Mouse (Mus musculus) neural tube, embryonic 13.5 days (tissue): ENCODE measurements at regions not wholly inside any gene's neighbourhood (a gene's known extent, or its start where the extent isn't known, plus 50 kb on each side); places are given as distances from the start of the nearest gene placed in this dataset.
A peak's percentile ranks its signal among the peaks of the same experiment; 100 is the strongest.
"Not testable (repeated sequence)": the region's sequence is repeated elsewhere in the genome, so short reads cannot be mapped to it uniquely, and the experiment has no call there.

ENCODE experiments used
- ATAC-seq: fragments of 200-750 bp; cut with Nextera tagmentation; 2 replicates; pipeline ENCODE4 v1.8.0; 2017; ENCODE audit warnings: low read depth, mild to moderate bottlenecking, moderate TSS enrichment, moderate library complexity
- H3K27ac ChIP-seq: fragments of 300-500 bp; sonication (generic); replicated peaks from 2 replicates; pipeline ENCODE4 v1.5.1; 2015; ENCODE audit warnings: moderate library complexity, mild to moderate bottlenecking, inconsistent platforms
- H3K27me3 ChIP-seq: fragments of 300-500 bp; sonication (generic); 2 replicates; pipeline ENCODE4 v1.6.1; 2015; ENCODE audit warnings: mild to moderate bottlenecking, inconsistent platforms
- H3K36me3 ChIP-seq: fragments of 300-500 bp; sonication (generic); 2 replicates; pipeline ENCODE4 v1.6.1; 2015; ENCODE audit warnings: mild to moderate bottlenecking, inconsistent platforms
- H3K4me1 ChIP-seq: fragments of 300-500 bp; sonication (generic); replicated peaks from 2 replicates; pipeline ENCODE4 v1.6.1; 2015; ENCODE audit warnings: inconsistent platforms
- H3K4me2 ChIP-seq: fragments of 300-500 bp; sonication (generic); 2 replicates; pipeline ENCODE4 v1.6.1; 2015; ENCODE audit warnings: inconsistent platforms, mild to moderate bottlenecking, moderate library complexity
- H3K4me3 ChIP-seq: fragments of 300-500 bp; sonication (generic); 2 replicates; pipeline ENCODE4 v1.5.1; 2015; ENCODE audit warnings: mild to moderate bottlenecking, inconsistent platforms
- H3K9ac ChIP-seq: fragments of 300-500 bp; sonication (generic); 2 replicates; pipeline ENCODE4 v1.6.1; 2015; ENCODE audit warnings: moderate library complexity, mild to moderate bottlenecking, inconsistent platforms
- H3K9me3 ChIP-seq: fragments of 300-500 bp; sonication (generic); 2 replicates; pipeline ENCODE4 v1.6.1; 2016; ENCODE audit warnings: inconsistent platforms
- WGBS: fragments of 180-500 bp; shearing (Covaris S2); methylation state at CpG from one replicate; pipeline ENCODE4 v1.1.7; 2015; 5-methylcytosine and 5-hydroxymethylcytosine counted together

DNA sequence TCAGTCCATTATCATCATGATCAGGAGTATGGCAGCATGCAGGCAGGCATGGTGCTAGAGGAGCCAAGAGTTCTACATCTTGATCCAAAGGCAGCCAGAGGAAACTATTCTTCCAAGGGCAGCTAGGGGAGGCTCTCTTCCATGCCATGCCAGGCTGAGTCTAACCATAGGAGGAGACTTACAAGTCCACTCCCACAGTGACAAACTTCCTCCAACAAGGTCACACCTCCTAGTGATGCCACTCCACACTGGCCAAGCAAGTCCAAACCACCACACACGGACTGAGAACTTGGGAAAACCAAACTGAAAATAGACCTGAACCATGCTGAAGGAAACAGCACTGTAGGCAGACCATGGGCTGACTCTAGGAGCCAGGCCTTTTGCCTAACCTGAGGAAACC lies 197.4 kb downstream of the Prex1 start:
- H3K36me3 ChIP-seq = no peaks in the 10 kb centered on the region
- no peak for ATAC-seq
- WGBS = 82% methylated on average over 1 of the region's 1 CpGs
- H3K27me3 ChIP-seq = peaks cover 45% of the 10 kb centered on the region
- no peak overlapping the region for H3K4me3 ChIP-seq
- H3K4me1 ChIP-seq = peaks cover 41% of the 10 kb centered on the region
- H3K9me3 ChIP-seq = no peaks in the 10 kb centered on the region
- peak overlapping the region; percentile 90; the same call in 1 of the 2 replicates for H3K27ac ChIP-seq
- H3K4me2 ChIP-seq = no peak overlapping the region
- H3K9ac ChIP-seq = no peak overlapping the region

DNA sequence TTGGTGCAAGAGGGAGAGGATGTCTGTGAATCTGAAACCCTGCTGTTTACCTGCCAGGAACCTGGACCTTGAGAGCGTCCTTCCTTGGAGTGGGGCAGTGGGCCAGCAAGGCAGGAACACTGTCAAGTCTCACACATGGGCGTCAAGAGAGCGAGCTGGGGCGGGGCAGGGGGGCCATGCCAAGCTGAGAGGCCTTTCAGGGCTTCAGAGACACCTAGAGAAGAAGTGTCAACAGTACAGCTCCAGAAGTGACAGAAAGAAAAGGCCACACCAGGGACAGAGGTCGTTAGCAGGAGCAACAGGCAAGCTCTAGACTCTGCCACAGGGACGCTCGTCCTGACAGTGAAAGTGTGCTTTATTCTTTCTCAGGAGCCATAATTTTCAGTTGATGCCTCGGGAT lies 199.0 kb downstream of the Prex1 start:
- Histone ChIP-seq H3K36me3 (no peaks in the 10 kb centered on the region), H3K27ac (peak overlapping the region; percentile 20; the same call in 1 of the 2 replicates), H3K4me2 (no peak overlapping the region), H3K9me3 (no peaks in the 10 kb centered on the region), H3K4me1 (peaks cover 47% of the 10 kb centered on the region), H3K27me3 (peaks cover 38% of the 10 kb centered on the region), H3K4me3 (no peak overlapping the region), H3K9ac (no peak overlapping the region)
- ATAC-seq = no peak
- 54% methylated on average over 8 of the region's 8 CpGs for WGBS

DNA sequence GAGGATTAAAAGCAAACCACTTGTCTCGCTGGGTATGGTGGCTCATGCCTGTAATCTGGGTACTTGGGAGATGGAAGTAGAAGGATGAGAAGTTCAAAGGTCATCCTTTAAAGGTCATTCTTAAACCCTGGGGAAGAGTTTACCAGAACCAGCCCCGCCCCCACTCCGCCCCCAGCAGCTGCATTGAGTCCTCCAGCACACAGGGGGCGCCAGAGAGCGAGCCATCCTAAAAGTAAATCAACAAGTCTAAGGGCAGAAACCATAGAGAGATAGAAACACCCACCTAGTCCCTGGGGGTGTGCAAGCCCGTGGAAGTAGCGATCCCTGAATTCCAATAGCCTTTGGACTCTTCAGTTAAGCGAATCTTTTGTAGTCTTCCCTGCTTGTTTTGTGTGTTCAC lies 201.1 kb downstream of the Prex1 start:
- Histone ChIP-seq H3K27ac (no peak overlapping the region), H3K36me3 (no peaks in the 10 kb centered on the region), H3K27me3 (peaks cover 25% of the 10 kb centered on the region), H3K4me3 (no peak overlapping the region), H3K4me1 (peaks cover 34% of the 10 kb centered on the region), H3K9me3 (no peaks in the 10 kb centered on the region), H3K4me2 (no peak overlapping the region), H3K9ac (no peak overlapping the region)
- WGBS = 85% methylated on average over 8 of the region's 8 CpGs
- ATAC-seq = no peak

DNA sequence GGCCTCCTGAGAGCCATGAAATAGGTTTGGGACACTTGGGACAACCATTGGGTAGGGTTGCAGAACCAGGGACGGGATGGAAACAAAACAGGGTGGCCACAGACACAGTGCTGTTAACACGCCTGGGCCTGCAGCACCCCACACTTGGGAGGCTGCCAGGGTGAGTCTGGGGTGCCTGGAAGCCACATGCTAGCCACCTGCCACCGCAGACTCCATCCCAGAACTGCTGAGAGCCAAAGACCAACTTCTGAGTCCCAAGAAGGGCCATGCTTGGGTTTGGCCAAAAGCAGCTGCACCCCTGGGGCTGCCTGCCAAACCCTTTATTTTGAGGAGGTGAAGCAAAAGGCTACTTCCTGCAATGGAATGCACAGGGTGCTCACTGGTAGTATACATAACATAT lies 202.2 kb downstream of the Prex1 start:
- not testable (repeated sequence) for H3K4me3 ChIP-seq, H3K9me3 ChIP-seq, ATAC-seq, H3K36me3 ChIP-seq, H3K9ac ChIP-seq, H3K27ac ChIP-seq, H3K4me2 ChIP-seq
- WGBS = 79% methylated on average over 3 of the region's 3 CpGs
- Histone ChIP-seq H3K27me3 (peaks cover 29% of the 10 kb centered on the region), H3K4me1 (peaks cover 24% of the 10 kb centered on the region)

DNA sequence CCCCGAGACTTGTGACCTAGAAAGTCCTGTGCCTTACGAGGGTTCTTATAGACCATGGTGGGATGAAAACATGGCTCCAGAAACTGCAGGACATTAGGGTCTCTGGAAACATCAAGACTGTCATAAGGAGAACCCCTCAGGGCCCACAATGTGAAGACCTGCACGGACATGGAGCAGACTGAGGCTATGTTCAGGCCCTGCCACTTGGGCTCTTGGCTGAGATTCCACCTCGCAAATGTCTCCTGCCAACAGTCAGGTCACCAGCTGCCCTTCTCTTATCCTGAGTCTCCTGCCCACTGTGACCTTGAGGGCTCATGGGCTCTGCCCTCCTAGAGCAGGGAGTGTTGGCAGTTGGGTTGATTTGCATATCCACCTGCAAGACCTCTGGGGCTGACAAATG lies 202.9 kb downstream of the Prex1 start:
- Histone ChIP-seq H3K4me3 (no peak overlapping the region), H3K4me2 (no peak overlapping the region), H3K27ac (no peak overlapping the region), H3K4me1 (peaks cover 21% of the 10 kb centered on the region), H3K36me3 (no peaks in the 10 kb centered on the region), H3K9ac (no peak overlapping the region), H3K9me3 (no peaks in the 10 kb centered on the region), H3K27me3 (peaks cover 29% of the 10 kb centered on the region)
- 72% methylated on average over 4 of the region's 4 CpGs for WGBS
- no peak for ATAC-seq

DNA sequence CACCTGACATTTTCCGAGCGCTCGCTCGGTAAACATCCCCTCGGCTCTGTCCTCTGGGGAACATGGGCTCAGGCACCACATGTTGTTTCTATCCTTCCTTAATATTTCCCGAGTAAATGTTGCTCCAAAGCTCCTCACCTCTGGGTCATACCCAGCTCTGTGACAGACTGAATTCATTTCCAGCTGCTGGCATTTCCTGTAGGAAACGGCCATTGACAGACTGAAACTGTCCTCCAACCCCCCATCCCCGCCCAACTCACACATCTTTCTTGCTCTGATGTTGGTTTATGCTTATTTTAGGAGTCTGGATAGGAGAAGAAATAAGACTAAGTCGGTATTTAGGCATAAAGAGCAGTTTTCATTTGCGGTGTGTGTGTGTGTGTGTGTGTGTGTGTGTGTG lies 204.0 kb downstream of the Prex1 start:
- Histone ChIP-seq H3K4me2 (no peak overlapping the region), H3K36me3 (no peaks in the 10 kb centered on the region), H3K9me3 (no peaks in the 10 kb centered on the region), H3K27ac (no peak overlapping the region), H3K4me1 (peaks cover 13% of the 10 kb centered on the region), H3K27me3 (peaks cover 23% of the 10 kb centered on the region), H3K4me3 (no peak overlapping the region), H3K9ac (no peak overlapping the region)
- ATAC-seq = no peak
- 81% methylated on average over 10 of the region's 10 CpGs for WGBS

DNA sequence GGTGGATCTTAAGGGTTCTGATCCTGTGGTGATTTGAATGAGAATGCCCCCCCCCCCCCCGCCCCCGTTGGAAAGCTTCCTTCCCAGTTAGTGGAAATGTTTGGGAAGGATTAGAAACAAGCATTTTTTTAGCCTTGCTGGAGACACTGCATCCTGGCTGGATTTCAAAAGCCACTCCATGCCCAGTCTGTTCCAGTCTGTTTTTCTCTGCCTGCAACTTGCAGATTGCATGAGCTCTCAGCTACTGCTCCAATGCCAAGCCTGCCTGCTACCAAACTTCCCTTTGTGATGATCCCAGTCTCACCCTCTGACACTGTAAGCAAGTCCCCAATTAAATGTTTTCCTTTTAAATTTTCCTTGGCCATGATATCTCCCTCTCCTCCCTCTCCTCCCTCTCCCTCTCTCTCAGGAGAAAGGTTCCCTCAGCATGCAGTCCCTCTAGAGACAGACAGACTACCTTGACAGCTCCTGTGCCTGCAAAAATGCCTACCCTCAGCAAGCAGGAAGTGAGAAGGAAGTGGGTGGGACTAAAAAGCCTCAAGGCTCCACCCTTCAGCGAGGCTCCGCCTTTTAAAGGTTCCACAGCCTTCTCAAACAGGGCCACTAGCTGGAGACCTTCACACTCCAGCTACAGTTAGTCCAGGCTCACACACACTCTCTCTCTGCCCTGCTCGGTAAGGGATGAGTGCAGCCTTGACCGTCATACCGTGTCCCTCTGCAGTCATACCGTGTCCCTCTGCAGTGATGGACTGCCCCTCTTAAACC lies 204.8 kb downstream of the Prex1 start:
- ATAC-seq = no peak
- Histone ChIP-seq H3K9me3 (no peaks in the 10 kb centered on the region), H3K4me1 (peaks cover 16% of the 10 kb centered on the region), H3K27ac (no peak overlapping the region), H3K27me3 (peaks cover 16% of the 10 kb centered on the region), H3K9ac (no peak overlapping the region), H3K4me3 (no peak overlapping the region), H3K4me2 (no peak overlapping the region), H3K36me3 (no peaks in the 10 kb centered on the region)
- 76% methylated on average over 8 of the region's 8 CpGs for WGBS

DNA sequence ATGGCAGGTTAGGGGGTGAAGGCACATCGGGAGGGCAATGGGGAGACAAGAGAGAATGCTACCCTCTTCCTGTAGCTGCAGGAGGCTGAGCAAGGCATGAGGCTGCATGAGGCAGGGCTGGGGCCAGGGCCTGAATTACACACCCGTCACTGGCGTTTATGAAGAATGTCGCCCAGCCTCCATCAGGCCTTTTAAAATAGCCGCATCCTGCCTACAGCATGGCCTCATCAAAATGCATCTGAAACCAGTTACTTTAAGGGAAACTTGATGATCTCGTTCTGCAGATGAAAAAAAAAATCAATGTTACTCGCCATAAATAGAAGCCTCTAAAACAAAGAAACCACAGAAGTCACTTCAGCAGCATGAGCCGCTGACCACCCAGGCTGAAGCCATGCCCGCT lies 208.3 kb downstream of the Prex1 start:
- H3K4me1 ChIP-seq = peaks cover 15% of the 10 kb centered on the region
- no peaks in the 10 kb centered on the region for H3K36me3 ChIP-seq
- no peak for ATAC-seq
- no peak overlapping the region for H3K27ac ChIP-seq
- H3K27me3 ChIP-seq = 0 out of 2 replicates have a peak, but pooled peaks cover 3% of the 10 kb centered on the region
- no peaks in the 10 kb centered on the region for H3K9me3 ChIP-seq
- no peak overlapping the region for H3K4me2 ChIP-seq
- no peak overlapping the region for H3K9ac ChIP-seq
- 53% methylated on average over 9 of the region's 9 CpGs for WGBS
- H3K4me3 ChIP-seq = no peak overlapping the region

DNA sequence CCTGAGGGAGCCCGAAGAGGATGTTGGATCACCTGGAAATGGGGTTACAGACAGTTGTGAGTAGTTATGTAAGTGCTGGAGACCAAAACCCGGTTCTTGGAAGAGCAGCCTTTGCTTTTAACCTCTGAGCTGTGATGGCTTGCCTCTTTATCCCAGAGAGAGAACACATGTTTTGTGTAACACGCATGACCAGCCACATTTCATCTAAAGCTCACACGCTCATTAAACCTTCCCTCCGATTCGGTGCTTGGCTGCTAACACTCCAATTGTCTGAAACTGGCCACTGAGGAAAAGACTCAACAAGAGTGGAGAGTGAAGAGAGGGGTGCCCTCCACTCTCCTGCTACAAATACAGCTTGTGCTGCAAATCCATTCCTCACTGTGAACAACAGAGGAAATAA lies 210.0 kb downstream of the Prex1 start:
- H3K27me3 ChIP-seq = 0 out of 2 replicates have a peak, but pooled peaks cover 3% of the 10 kb centered on the region
- 54% methylated on average over 6 of the region's 6 CpGs for WGBS
- ATAC-seq = no peak

DNA sequence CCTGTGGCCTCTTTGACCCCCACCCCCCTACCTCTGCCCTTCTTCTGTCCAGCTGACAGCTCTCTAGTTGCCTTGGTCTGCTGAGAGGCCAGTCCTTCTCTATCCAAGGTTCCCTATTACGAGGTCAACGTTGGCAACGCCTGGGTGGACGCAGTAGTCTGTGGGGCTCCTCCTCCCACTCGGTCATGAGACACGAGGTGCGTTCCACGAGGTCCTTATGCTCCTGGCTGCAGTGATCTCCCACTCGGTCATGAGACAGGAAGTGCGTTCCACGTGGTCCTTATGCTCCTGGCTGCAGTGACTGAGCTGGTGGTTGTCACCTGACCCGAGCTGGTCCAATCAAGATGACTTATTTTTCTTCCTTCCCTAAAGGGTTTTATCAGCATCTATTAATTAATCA lies 220.7 kb downstream of the Prex1 start:
- peaks cover 24% of the 10 kb centered on the region for H3K4me1 ChIP-seq
- H3K9ac ChIP-seq = no peak overlapping the region
- H3K27ac ChIP-seq = no peak overlapping the region
- H3K4me2 ChIP-seq = no peak overlapping the region
- H3K27me3 ChIP-seq = no peaks in the 10 kb centered on the region
- WGBS = 84% methylated on average over 12 of the region's 12 CpGs
- ATAC-seq = no peak
- no peak overlapping the region for H3K4me3 ChIP-seq
- no peaks in the 10 kb centered on the region for H3K36me3 ChIP-seq
- no peaks in the 10 kb centered on the region for H3K9me3 ChIP-seq

More for the DNA sequence above, 210.0 kb downstream of the Prex1 start:
- no peak overlapping the region for H3K4me3 ChIP-seq
- H3K4me1 ChIP-seq = peaks cover 15% of the 10 kb centered on the region
- H3K36me3 ChIP-seq = no peaks in the 10 kb centered on the region
- H3K9me3 ChIP-seq = 0 out of 2 replicates have a peak, but pooled peaks cover 4% of the 10 kb centered on the region
- H3K4me2 ChIP-seq = no peak overlapping the region
- no peak overlapping the region for H3K9ac ChIP-seq
- H3K27ac ChIP-seq = peak overlapping the region; percentile 23; the same call in 1 of the 2 replicates

DNA sequence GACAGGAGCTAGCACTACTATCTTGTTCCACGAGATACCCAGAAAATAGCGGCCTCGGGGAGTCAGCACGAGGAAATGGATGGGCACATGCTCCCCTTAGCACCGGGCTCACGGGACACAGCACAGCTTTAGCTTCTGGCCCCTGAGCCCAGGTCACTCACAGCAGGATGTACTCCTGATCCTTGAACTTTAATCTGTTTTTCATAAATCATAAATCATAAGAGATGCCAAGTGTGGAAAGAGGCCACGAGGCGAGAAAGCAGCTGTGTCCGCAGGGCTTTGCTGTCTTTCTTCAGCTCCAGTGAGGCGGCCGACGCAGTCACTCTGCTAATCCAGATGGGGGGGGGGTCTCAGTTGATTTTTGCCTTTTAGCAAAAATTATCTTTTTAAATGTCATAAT lies 221.2 kb downstream of the Prex1 start:
- Histone ChIP-seq H3K4me1 (peaks cover 29% of the 10 kb centered on the region), H3K27me3 (no peaks in the 10 kb centered on the region)
- 62% methylated on average over 12 of the region's 12 CpGs for WGBS

DNA sequence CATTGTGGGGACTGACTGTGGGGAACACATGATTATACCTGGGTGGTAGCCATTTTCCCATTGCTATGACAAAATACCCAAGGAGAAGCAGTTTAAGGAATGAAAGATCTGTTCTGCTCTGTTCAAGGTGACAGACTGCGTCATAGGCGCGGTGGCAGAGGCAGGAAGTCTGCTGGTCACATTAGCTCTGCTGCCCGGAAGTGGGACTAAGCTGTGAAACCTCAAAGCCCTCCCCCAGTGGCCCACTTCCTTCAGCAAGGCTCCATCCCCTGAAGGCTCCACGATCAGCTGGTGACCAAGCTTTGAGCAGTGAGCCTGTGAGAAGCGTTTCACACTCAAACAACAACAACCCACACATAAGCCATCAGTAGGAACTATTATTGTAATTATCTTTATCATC lies 221.8 kb downstream of the Prex1 start:
- Histone ChIP-seq H3K4me2 (no peak overlapping the region), H3K27me3 (no peaks in the 10 kb centered on the region), H3K4me3 (no peak overlapping the region), H3K9ac (no peak overlapping the region), H3K36me3 (no peaks in the 10 kb centered on the region), H3K4me1 (peaks cover 34% of the 10 kb centered on the region), H3K9me3 (no peaks in the 10 kb centered on the region), H3K27ac (no peak overlapping the region)
- 73% methylated on average over 6 of the region's 6 CpGs for WGBS
- ATAC-seq = no peak

More for the DNA sequence above, 221.2 kb downstream of the Prex1 start:
- Histone ChIP-seq H3K9ac (no peak overlapping the region), H3K36me3 (no peaks in the 10 kb centered on the region), H3K4me3 (no peak overlapping the region), H3K27ac (no peak overlapping the region), H3K9me3 (no peaks in the 10 kb centered on the region), H3K4me2 (no peak overlapping the region)
- ATAC-seq = no peak
